Mouse (Mus musculus) NIH3T3 (cell line): ENCODE measurements at regions not wholly inside any gene's neighbourhood (a gene's known extent, or its start where the extent isn't known, plus 50 kb on each side); places are given as distances from the start of the nearest gene placed in this dataset.

Experiments
- DNase-seq: peaks from one replicate; pipeline ENCODE4 v3.0.0-alpha.2; 2012; ENCODE audit warnings: low read depth

DNA sequence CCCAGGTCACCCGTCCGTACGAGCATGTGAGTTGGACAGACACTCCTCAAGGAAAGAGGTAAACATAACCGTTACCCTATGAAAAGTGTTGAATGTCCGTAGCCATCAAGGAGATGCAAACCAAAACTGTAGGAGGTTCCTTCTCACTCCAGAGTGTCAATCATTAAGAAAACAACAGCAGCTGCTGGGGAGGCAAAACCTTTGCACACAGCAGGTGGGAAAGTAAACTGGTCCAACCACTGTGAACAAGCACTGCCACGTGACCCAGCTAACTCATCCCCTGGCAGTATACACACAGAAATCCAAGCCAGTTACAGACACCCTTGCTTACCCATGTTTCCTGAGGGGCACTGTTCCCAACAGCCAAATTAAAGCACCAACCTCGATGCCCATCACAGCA lies 54.7 kb upstream of the Irx5 start:
- no peak for DNase-seq

DNA sequence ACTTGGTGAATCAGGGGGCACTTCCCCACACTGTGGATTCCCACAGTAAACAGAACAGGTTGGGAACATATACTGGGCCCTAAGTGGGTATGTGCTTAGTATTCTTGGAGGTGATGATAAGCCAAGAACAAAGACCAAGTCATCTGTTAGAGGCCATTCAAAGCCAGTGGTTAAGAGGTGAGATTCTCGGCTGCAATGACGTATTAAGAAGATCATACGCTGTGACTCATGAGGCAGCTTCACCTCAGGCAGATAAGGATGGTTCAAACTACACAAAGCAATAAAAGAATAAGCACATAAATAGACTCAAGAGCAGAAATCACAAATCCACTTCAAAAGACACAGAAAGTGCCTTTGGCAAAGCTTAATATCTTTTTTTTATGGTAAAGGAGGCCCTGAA lies 56.4 kb upstream of the Irx5 start:
- DNase-seq: no peak

DNA sequence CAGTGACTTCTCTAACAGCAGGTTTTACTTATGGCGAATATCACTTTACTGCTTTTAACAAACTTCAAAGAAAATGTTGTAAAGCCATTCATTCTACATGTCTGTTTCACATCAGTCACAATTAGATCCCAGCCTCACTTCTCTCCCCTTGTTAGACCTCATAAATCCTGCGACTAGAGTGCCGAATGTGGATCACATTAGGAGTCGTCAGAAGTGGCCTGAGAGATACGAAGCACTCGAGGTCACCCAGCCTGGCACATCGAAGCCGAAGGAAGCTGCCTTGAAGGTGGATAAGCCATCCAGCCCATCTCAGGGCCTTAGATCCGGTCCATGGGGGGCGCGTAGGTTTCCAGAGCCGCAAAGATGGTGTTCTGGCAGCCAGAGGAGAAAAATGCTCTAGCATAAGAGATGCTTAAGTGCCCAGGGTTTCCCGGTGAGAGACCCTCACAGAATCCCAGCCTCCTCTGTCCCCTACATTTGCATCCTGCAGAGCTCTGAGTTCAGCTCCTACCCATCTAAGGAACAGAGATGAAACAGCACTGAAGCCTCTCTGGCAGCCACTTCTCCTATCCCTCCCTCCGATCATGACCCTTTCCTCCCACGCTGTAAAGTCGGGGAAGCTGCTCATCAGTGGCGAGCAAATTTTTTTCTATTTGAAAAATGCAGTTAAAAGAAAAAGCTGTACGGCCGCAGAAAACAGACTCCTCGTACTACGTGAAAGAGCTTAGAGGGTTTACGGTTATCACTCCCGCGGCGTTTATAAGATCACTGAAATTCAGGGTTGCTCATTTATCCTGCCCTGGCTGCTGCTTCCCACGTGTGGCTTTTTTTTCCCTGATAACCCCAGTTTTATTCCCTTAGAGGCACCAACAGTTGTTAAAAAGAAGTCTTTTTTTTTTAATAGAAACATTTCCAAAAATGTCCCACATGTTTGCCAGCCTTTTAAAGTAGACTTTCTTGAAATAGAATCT lies 70.3 kb upstream of the Irx5 start:
- no peak for DNase-seq

- no peak for DNase-seq
These were observed 81.7 kb upstream of the Irx5 start for GRCm38 (mm10) chr8:92275755-92276154.

GRCm38 (mm10) chr8:92272726-92273125 lies 84.7 kb upstream of the Irx5 start:
- DNase-seq: no peak

- DNase-seq: no peak
These were observed 85.4 kb upstream of the Irx5 start for GRCm38 (mm10) chr8:92272073-92272472.

GRCm38 (mm10) chr8:92270636-92271035 lies 86.8 kb upstream of the Irx5 start:
- DNase-seq: no peak

GRCm38 (mm10) chr8:92267415-92267814 lies 90.0 kb upstream of the Irx5 start:
- no peak for DNase-seq

DNA sequence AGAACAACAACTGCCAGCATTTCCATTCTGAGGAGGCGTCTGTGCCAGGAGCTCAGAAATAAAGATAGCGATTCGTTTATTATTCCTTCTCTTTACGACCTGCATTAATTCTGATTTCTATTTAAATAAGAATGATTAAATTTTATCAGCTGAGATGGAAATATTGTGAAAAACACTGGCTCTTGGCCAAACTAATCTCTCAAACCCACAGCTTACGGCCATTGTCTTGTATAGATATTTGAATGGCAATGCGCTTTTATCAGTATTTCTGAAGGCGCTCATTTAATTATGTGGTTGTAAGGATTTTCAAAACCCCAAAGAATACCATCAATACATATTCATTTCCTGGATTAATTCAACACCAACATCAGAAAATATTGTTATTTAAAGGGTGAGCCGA lies 97.4 kb upstream of the Irx5 start:
- DNase-seq: no peak

- no peak for DNase-seq
These were observed 99.2 kb upstream of the Irx5 start for GRCm38 (mm10) chr8:92258258-92258657.

DNA sequence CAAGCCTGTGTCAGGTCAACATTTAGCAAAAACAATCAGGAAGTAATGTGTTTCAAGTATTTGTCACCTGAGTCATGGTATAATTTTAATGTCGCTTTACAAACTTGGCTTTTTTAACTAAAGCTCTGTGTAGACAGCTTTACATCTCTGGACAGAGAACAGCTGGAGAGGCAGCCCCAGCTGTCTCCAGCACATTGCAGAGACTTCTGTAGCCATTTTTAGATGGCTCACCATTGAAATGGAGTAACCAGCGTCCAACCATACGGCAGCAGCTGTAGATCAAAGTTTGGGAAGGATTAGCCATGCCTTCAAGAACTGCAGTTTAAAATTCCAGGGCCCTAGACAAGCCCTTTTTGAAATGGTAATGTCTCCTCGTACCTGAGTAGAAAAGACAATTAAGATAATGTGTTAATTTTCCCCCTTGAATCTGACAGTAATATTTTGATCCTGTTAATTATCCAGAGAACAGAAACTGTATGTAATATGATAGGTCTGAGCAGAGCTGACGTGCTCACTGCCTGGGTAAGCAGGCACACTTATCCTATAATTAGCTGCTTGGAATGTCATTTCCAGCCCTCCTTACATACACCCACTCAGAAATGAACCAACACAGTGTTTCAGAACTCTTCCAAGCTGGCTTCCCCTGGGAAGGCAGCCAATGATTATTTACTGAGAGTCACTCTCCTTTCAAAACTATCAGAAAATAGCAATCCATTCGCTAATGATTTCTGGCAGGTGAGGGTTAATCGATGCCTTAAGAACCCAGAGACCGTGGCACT lies 104.6 kb upstream of the Irx5 start:
- no peak for DNase-seq

DNA sequence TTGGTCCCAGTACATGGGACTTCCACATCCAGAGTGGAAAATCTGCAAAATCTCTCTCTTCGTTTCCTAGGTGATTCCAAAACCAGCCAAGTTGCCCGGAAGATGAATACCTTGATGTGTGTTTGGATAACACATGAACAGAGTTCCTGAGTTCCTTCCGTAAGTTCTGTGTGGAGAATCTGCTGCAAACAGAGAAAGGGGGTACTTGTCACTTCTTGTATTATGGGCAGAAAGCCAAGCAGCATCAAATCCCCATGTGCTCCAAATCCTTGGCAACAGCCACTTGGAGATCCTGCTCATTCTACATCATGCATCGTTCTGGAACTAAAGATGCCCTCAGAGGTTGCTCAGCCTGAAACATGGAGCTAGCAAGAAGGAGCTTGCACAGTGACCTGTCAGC lies 111.1 kb upstream of the Irx5 start:
- no peak for DNase-seq

- DNase-seq: no peak
These were observed 116.6 kb upstream of the Irx5 start for GRCm38 (mm10) chr8:92240686-92241275.

- DNase-seq: no peak
These were observed 125.8 kb upstream of the Irx5 start for GRCm38 (mm10) chr8:92231326-92232225.

GRCm38 (mm10) chr8:92229526-92229925 lies 127.9 kb upstream of the Irx5 start:
- no peak for DNase-seq

DNA sequence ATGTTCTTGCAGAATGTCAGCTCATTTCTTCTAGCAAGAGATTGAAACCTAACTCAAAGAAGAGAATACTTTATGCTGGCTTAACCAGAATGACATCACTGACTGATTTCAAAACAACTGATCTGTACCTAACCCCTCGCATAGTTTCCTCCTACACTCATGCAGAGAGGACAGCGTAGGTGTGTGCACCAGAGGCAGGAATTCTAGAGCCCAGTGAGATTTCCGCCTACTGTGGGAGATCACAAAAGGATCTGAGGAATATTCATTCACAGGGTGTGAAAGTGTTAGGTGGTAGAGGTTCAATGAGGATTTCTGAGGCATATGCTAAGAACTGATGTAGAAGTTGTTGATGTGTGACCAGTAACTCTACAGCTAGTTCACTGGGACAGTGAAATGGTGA lies 132.5 kb upstream of the Irx5 start:
- DNase-seq: no peak

DNA sequence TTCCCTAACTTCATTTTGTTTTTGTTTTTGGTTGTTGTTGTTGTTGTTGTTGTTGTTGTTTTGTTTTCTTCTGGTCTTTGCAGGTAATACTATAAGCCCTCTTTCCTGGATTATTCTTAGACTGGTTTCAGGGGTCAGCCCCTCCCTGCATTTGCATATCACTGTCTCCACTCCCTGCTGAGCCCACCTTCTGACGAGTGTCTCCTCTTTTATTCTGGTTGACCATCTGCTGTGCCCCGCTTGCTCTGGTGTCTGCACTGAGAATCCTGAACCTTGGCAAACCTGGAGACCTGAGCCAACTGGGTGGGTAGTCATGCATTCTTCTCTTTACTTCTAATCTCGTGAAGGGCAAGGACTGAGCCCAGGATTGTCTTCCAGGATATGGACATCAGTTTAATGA lies 134.4 kb upstream of the Irx5 start:
- DNase-seq: no peak

- no peak for DNase-seq
These were observed 138.1 kb upstream of the Irx5 start for GRCm38 (mm10) chr8:92219181-92219890.

DNA sequence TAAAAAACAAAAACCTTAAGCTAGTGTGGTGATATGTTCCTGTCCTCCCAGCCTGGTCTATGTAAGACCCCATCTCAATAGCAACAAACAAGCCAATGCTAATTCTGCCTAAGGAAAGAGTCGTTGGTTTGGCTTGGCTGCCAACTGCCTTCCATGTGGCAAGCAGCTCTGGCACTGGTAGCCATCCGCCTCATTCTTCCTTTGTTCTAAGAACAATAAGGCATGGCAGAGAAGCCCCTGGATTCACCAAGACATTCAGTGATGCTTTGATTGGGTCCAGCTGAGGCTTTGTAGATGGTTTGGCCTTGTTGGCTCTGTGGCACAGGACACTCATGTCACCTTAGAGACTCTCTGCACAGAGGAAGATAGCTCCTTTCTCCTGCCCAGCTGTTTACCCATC lies 139.9 kb upstream of the Irx5 start:
- no peak for DNase-seq

DNA sequence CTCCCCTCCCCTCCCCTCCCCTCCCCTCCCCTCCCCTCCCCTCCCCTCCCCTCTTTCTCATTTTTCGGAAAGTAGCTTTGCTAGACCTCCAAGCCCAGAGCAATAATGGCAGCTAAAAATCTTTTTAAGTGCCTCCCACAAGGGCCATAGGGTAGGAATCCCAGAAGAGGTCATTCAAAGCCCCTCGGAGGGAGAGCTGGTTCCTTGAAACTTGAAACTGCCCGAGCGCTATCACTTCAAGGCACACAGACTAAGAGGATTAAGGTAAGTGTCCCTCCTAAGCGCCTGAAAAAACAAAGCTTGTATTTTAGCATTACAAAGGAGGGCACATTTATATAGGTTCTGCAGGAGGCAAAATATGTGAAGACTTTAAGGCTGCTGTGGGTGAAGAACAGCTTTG lies 141.2 kb upstream of the Irx5 start:
- no peak for DNase-seq
